Mouse (Mus musculus): ENCODE data around the gene Ccdc33.

Ccdc33 gene

GRCm38 (mm10) chr9:58118671-58119070 is at the start of gene Ccdc33:
Gene Ccdc33, minus strand, starts transcription at chr9:58118823.
- DNase-seq (ENCODE audit: low spot score in 2 of 2) = no peak

- no peak for DNase-seq (ENCODE audit: low spot score in 2 of 2)
Observed at GRCm38 (mm10) chr9:58165779-58166178, 47.2 kb upstream of the Ccdc33 start.

- DNase-seq (ENCODE audit: low spot score in 2 of 2) = no peak
Observed at GRCm38 (mm10) chr9:58163146-58163545, 44.5 kb upstream of the Ccdc33 start.

- no peak for DNase-seq (ENCODE audit: low spot score in 2 of 2)
Observed at GRCm38 (mm10) chr9:58162173-58162572, 43.5 kb upstream of the Ccdc33 start.

- no peak for DNase-seq (ENCODE audit: low spot score in 2 of 2)
Observed at GRCm38 (mm10) chr9:58160315-58160714, 41.7 kb upstream of the Ccdc33 start.

- peak in 1 of 2 experiments; percentile 25 for DNase-seq (ENCODE audit: low spot score in 2 of 2)
Observed at GRCm38 (mm10) chr9:58159855-58160254, 41.2 kb upstream of the Ccdc33 start.

GRCm38 (mm10) chr9:58158541-58159311 is 40.1 kb upstream of the Ccdc33 start:
- DNase-seq (ENCODE audit: low spot score in 2 of 2) = no peak

- no peak for DNase-seq (ENCODE audit: low spot score in 2 of 2)
Observed at GRCm38 (mm10) chr9:58157838-58158237, 39.2 kb upstream of the Ccdc33 start.

GRCm38 (mm10) chr9:58156819-58157560 is 38.4 kb upstream of the Ccdc33 start:
- DNase-seq (ENCODE audit: low spot score in 2 of 2) = no peak

- DNase-seq (ENCODE audit: low spot score in 2 of 2) = peak in 1 of 2 experiments; percentile 22
Observed at GRCm38 (mm10) chr9:58155366-58155765, 36.7 kb upstream of the Ccdc33 start.

- DNase-seq (ENCODE audit: low spot score in 2 of 2) = no peak
Observed at GRCm38 (mm10) chr9:58153095-58153494, 34.5 kb upstream of the Ccdc33 start.

- DNase-seq (ENCODE audit: low spot score in 2 of 2) = no peak
Observed at GRCm38 (mm10) chr9:58150733-58151361, 32.2 kb upstream of the Ccdc33 start.

- DNase-seq (ENCODE audit: low spot score in 2 of 2) = no peak
Observed at GRCm38 (mm10) chr9:58148806-58149205, 30.2 kb upstream of the Ccdc33 start.

GRCm38 (mm10) chr9:58145417-58145816 is 26.8 kb upstream of the Ccdc33 start:
- DNase-seq (ENCODE audit: low spot score in 2 of 2) = no peak

GRCm38 (mm10) chr9:58144664-58145063 is 26.0 kb upstream of the Ccdc33 start:
- no peak for DNase-seq (ENCODE audit: low spot score in 2 of 2)

- DNase-seq (ENCODE audit: low spot score in 2 of 2) = no peak
Observed at GRCm38 (mm10) chr9:58143419-58143818, 24.8 kb upstream of the Ccdc33 start.

GRCm38 (mm10) chr9:58139947-58140346 is 21.3 kb upstream of the Ccdc33 start:
- DNase-seq (ENCODE audit: low spot score in 2 of 2) = peak in 1 of 2 experiments; percentile 24

- DNase-seq (ENCODE audit: low spot score in 2 of 2) = no peak
Observed at GRCm38 (mm10) chr9:58135921-58136321, 17.3 kb upstream of the Ccdc33 start.

- no peak for DNase-seq (ENCODE audit: low spot score in 2 of 2)
Observed at GRCm38 (mm10) chr9:58134906-58135305, 16.3 kb upstream of the Ccdc33 start.

- DNase-seq (ENCODE audit: low spot score in 2 of 2) = no peak
Observed at GRCm38 (mm10) chr9:58133893-58134884, 15.6 kb upstream of the Ccdc33 start.

- no peak for DNase-seq (ENCODE audit: low spot score in 2 of 2)
Observed at GRCm38 (mm10) chr9:58131735-58132134, 13.1 kb upstream of the Ccdc33 start.
